Mouse (Mus musculus): ENCODE data around the gene Olfr1359. TPM values are rescaled to one million over a fixed set of nuclear protein-coding genes. Genes with fewer than 3 reads are reported as not detected.
"Not testable (repeated sequence)": the region's sequence is repeated elsewhere in the genome, so short reads cannot be mapped to it uniquely, and the experiment has no call there.

Gene Olfr1359
- total RNA-seq (2021), result not detected
- long read RNA-seq, experiment 1, result 0 reads
- long read RNA-seq, experiment 2, result 0 reads

DNA sequence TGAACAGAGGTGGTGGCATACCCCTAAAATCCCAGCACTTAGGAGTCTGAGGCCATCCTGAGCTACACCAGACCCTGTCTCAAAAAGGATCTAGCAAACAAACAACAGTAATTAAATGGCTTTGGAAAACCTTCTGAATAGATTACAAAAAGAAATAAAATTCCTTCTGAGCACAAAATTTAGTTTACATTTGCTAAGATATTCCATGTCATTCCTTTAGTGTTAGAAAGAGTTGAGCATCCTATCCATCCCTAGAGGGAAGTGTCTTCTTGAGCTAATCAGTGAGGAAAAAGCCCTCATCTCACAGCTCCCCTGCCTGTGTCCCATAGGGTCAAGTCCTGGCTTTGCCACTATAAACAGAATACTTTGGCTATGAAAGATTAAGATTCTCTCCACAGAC is at the start of gene Olfr1359:
TSS of gene Olfr1359 (plus strand) at position 301 of the 400 bp plus-strand sequence.
- DNase-seq (ENCODE audit: low spot score in 2 of 2), result no peak

DNA sequence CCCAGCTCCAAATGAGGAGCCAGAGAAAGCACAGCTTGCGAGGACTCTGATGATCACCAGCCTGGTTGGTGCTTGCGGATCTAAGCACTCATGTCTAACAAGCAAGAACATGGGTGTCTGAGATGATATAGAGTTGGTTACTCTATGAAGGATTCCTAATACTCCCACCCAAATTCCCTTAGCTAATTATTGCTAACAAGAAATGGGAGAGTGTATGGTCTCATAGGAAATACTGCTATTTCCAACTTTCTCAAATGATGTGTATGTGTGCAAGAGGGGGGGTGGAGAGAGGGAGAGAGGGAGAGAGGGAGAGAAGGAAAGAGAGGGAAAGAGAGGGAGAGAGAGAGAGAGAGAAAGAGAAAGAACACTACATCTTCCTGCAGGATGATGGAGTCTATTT is 34.6 kb upstream of the Olfr1359 start, which contains the start of gene Olfr1361:
TSS of gene Olfr1361 (minus strand) at position 101 of the 400 bp plus-strand sequence.
- DNase-seq (ENCODE audit: low spot score in 2 of 2), result no peak

DNA sequence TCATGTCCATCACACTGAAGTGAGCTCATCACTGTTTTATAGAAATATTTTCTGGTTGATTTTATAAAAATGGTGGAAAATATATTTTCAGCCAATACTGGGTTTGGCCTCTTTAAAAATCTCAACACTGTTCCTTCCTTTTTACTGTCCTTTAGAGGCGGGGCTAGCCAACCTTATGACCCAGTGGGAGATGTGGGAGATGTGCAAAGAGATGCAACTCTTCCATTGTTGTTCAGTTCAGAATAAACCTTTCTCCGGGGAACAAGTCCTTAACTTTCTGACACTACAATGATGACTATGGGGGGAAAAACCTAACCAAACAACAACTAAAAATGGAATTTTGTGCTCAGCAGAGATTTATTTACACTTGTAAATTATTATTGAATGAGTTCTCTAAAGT is 20.6 kb upstream of the Olfr1359 start, which contains the start of gene Olfr1360:
TSS of gene Olfr1360 (minus strand) at position 101 of the 400 bp plus-strand sequence.
- DNase-seq (ENCODE audit: low spot score in 2 of 2), result no peak

DNA sequence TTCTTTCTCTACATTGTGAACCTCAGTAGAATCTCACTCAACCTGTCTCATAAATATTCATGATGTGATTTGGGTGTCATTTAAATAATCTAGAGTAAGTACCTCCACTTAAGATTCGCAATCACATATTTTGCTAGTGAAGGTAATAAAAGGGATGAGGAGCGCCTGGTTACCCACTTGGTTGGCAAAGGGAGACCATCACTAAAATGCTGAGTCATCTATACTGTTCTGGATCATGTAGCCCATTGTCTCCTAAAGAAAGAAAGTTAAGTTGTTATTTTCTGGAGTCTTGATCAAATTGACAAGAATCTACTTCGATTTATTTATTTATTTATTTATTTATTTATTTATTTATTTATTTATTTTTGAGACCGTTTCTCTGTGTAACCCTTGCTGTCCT is 8.8 kb downstream of the Olfr1359 start:
- DNase-seq (ENCODE audit: low spot score in 2 of 2), result no peak

DNA sequence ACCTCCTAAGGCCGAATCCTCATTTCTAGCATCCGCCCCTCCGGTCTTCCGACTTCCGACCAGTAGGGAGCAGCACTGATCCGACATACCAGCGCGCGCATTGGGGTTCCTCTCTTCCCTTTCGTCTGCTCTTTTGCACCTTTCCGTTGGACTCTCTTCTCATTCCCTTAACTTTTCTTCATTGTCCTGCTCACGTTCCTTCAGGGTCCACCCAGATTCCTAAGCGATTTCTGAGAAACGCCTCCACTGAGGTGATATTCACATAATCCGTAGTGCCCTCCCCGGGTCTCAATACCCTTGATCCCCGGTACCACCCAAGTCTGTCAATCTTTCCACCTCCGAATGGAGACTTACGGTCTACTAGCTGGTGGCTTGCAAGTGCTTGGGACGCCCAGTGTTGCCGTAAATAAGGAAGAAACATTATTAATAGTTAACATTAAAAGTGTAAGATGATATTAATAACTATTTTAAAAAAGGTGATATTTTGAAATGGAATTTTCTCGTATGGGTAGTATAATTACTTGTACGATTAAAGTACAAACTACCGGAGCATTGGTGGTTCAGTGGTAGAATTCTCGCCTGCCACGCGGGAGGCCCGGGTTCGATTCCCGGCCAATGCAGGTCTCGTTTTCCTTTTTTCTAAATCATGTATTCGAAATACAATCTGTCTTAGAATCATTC is 12.3 kb downstream of the Olfr1359 start:
- DNase-seq (ENCODE audit: low spot score in 2 of 2), result peak; percentile 90 to 91

DNA sequence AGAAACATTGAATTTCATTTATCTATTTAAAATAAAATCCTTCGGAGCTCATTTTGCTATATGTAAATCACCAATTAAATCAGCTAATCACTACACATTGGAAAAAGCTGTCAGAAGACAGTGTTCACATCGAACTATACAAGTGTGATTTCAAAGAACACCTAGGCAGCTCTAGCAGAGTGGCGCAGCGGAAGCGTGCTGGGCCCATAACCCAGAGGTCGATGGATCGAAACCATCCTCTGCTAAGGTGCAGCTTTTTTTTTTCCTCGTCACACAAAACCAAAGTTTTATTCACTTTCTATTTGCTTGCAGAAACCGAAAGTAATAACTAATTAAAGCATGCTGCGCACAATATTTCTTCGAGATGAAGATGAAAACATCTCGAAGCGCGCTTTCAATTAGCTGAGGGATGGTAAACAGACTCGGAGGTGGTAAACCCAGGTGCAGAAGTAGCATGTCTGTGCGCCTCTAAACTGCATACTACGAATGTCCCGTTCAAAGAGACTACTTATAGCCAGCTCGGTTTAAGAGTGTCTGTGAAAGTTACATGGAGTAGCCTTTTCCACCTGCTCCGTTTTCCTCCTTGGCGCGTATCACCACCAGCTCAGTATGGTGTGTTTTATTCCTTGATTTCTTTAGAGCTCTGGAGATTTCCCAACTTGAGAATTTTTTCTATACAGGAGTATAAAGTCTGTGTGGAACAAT is 13.1 kb downstream of the Olfr1359 start:
- DNase-seq (ENCODE audit: low spot score in 2 of 2), result peak; percentile 77 to 84

DNA sequence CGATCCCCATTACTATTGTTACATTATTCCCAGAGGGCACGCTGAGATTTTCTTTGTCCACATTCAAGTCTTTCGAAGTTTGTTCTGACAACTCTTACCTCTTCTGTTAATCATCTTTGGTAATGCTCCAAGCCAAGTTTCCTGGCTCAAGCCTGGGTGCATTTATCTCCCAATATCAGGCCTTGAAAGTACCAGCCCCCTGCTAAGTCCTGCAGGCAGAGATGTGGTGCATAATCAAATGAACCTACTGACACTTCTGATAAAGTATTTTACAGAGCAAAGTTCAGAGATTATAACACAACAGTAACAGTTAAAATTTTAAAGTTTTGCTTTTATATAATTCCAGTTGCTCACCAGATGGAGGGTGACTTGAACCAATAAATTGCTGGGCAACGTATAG is 13.8 kb downstream of the Olfr1359 start:
- DNase-seq (ENCODE audit: low spot score in 2 of 2), result no peak

DNA sequence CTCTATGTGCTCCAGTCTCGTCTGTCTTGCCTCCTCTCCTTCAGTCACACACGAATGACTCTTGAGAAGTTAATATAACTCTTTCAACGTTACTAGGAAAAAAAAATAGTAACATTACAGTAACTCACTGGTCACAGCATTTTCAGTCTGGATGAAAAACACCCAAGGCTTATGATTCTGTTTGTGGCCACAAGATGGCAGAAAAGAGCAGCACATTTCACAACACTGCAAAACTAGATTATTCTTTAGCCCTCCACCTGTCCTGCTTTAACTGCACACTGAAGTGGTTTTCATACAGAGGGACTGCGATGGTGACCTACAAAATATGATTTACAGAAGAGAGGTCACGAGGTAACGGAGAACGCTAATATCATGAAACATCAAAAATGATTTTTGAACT is 16.8 kb downstream of the Olfr1359 start:
- DNase-seq (ENCODE audit: low spot score in 2 of 2), result peak; percentile 69 to 72

DNA sequence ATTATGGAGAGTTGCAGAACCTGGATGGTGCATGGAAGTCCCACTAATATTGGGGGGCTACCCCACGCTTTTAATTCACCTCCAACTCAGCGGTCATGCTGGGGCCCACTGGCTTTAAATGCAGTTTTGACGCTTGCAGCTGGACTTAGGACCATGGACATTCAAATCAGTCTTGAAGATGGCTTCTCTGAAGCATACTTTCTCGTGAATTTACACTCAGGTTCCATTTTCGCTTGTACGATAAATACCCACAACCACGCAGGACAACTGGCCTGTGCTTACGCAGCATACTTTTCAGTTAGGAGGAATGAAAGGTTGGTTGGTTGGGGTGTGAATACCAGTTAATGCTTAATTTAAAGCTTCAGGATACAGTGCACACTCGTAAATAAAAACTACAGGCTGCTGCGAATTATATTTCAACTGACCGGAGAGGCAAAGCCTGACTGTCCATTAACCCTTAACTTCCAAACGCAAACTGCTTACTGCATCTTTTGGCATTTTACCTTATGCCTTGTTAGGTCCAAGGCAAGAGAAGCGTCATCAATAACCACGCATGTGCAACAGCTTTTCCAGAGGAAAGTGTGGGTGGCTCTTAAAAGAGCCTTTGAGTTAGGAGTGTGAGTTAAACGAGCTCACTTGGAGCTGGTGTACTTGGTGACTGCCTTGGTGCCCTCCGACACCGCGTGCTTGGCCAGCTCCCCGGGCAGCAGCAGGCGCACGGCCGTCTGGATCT is 17.4 kb downstream of the Olfr1359 start:
- DNase-seq (ENCODE audit: low spot score in 2 of 2), result no peak

DNA sequence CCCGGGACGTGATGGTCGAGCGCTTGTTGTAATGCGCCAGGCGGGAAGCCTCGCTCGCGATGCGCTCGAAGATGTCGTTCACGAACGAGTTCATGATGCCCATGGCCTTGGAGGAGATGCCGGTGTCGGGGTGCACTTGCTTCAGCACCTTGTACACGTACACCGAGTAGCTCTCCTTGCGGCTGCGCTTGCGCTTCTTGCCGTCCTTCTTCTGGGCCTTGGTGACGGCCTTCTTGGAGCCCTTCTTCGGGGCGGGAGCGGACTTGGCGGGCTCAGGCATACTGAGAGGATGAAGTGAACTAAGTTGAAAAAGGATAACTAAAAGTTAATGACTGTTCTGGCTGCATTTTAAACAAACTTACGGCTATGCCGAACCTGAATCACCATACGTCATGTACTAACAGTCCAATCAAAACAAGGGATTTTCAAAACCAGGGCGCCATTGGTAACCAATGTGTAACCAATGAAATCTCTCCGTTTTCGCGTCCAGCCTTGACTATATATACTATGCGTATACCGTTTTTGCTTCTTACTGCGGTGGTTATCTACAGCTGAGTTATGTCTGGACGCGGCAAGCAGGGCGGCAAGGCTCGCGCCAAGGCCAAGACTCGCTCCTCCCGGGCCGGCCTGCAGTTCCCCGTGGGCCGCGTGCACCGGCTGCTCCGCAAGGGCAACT is 18.1 kb downstream of the Olfr1359 start, which contains the start of the genes Hist1h2bl and Hist1h2ai:
TSS of gene Hist1h2bl (minus strand) at position 280 of the 676 bp plus-strand sequence.
TSS of gene Hist1h2ai (plus strand) at position 559 of the 676 bp plus-strand sequence.
- DNase-seq (ENCODE audit: low spot score in 2 of 2), result peak; percentile 74 to 83

DNA sequence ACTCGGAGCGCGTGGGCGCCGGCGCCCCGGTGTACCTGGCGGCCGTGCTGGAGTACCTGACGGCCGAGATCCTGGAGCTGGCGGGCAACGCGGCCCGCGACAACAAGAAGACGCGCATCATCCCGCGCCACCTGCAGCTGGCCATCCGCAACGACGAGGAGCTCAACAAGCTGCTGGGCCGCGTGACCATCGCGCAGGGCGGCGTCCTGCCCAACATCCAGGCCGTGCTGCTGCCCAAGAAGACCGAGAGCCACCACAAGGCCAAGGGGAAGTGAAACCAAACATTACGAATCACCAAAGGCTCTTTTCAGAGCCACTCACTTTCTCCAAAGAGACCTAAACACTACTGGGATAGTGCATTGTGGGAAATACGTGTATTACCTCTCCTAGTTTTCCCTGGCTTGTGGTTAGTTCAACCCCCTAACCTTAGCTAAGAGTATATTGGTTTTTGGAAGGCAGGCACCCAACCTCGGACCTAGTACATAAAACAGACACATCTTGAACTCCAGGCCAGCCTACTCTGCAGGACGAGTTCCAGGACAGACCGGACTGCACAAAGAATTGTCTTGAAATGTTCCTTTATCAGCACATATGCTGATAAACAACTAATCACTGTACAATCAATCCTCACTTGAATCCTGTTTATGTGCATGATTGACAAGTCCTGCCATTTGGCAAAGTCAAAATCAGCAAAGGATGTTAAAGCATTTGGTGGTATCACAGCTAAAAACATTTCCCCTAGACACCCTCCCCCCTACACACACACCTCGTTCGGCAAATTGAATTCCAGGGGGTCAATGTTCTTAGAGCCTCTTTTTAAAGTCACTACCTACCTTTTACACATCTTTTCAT is 18.9 kb downstream of the Olfr1359 start:
- peak in 1 of 2 experiments; percentile 8 for DNase-seq (ENCODE audit: low spot score in 2 of 2)

DNA sequence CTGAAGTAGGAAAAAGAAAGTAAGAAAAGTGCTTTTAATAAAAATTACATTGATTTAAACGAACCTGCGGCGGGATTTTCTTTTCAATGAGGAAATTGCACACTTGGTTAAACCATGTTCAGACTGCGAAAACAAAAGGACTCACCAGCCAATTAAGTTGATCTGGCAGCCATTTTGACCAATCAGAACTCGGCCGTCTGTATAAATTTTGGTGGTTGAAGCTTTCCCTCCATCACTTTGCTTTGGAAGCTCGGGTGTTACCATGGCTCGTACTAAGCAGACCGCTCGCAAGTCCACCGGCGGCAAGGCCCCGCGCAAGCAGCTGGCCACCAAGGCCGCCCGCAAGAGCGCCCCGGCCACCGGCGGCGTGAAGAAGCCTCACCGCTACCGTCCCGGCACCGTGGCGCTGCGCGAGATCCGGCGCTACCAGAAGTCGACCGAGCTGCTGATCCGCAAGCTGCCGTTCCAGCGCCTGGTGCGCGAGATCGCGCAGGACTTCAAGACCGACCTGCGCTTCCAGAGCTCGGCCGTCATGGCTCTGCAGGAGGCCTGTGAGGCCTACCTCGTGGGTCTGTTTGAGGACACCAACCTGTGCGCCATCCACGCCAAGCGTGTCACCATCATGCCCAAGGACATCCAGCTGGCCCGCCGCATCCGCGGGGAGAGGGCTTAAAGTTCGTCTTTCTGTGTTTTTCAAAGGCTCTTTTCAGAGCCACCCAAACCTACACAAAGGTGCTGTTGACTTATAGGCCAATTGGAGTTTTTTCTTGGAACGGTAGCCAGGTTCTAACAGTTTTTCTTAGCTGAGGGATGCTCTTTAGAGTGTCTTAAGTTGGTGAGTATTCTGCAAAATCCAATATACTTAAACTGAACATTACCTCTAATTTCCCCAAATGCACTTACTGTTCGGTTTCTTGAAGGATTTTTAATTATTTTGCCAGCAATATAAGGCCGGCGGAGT is 19.8 kb downstream of the Olfr1359 start, which contains the start of gene Hist1h3h:
TSS of gene Hist1h3h (plus strand) at position 263 of the 961 bp plus-strand sequence.
- peak; percentile 83 to 92 for DNase-seq (ENCODE audit: low spot score in 2 of 2)

DNA sequence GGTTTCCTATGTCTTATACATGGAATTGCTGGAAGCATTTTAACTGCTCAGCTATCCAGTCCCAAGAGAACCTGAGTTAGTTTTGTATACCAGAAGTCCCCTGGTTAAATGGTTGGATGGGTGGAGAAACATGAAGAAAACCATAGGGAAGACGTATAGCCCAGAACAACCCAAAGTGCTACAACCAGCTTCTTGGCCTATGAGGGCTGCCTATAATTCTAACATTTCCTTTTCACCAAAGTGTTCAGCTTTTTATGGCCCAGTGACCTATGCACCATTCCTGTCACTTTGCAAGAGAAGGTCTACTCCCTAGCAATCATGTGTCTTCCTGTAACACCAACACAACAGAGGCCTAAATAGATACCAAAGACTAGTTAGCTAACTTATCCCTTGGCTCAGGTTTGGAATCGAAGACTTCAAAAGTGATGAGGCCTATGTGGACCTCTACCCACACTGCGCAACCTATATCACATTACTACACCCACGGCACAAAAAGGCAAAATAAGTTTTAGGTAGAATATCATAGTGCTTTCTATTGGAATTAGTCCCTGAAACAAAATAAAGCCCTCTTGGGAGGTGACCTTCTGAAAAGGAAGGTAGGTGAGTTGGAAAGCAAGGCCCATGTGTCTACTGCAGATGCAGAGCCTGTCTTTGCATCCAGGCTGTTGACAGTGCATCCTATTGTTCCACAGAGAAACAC is 20.6 kb downstream of the Olfr1359 start:
- DNase-seq (ENCODE audit: low spot score in 2 of 2), result no peak

DNA sequence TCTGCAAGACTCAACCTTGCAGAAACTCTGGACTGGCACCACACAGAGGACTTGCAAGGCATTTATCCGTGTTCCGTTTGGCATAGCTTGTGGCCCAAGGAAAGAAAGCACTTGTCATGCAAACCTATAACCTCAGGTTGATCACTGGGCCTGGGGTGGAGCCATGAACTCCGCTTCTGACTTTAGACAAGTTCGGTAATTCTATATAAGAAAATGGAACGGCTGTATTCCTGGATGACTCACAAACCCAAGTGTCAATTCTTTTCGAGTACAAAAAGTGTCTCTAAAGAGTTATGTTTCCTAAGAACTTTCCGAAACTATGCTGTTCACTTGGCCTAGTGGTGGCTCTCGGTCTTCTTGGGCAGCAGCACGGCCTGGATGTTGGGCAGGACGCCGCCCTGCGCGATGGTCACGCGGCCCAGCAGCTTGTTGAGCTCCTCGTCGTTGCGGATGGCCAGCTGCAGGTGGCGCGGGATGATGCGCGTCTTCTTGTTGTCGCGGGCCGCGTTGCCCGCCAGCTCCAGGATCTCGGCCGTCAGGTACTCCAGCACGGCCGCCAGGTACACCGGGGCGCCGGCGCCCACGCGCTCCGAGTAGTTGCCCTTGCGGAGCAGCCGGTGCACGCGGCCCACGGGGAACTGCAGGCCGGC is 23.3 kb downstream of the Olfr1359 start:
- not testable (repeated sequence) for DNase-seq (ENCODE audit: low spot score in 2 of 2)

DNA sequence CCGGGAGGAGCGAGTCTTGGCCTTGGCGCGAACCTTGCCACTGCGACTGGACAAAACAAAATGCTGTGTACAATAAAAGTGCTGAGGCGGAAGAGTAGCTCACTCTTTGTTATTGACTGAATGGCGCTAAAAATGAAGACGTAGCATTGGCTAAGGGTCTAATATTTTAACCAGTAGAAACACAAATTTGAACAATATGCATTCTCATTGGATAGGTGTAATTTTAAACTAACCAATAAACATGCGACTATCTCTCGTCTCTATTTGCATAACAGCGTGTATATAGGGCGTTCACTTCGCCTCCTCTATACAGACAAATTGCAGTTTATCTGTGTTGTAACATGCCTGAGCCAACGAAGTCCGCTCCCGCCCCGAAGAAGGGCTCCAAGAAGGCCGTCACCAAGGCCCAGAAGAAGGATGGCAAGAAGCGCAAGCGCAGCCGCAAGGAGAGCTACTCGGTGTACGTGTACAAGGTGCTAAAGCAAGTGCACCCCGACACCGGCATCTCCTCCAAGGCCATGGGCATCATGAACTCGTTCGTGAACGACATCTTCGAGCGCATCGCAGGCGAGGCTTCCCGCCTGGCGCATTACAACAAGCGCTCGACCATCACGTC is 24.0 kb downstream of the Olfr1359 start, which contains the start of gene Hist1h2bm:
TSS of gene Hist1h2bm (plus strand) at position 288 of the 616 bp plus-strand sequence.
- peak; percentile 54 to 55 for DNase-seq (ENCODE audit: low spot score in 2 of 2)

DNA sequence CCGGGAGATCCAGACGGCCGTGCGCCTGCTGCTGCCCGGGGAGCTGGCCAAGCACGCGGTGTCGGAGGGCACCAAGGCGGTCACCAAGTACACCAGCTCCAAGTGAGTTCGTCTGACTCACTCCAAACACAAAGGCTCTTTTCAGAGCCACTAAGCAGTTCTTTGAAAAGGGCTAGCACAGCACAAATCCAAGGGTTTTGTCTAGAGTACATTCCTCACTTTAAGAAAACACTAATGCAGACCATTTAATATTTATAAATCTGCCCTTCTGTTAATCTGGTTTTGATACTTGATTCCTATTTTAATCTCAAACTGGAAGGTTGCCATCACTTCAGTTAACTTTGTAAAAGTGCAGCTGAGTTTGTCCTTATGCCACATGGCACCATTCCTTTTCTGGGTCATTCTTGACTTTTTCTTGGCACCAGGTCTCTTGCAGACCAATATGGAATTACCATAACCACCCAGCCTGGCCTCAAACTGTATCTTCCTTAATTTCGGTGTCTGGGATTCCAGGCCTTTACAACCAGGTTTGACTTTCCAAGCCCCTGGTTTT is 24.5 kb downstream of the Olfr1359 start:
- DNase-seq (ENCODE audit: low spot score in 2 of 2), result no peak

Data from left cerebral cortex, adult 18-20 months (tissue).